Mouse (Mus musculus): ENCODE results near the gene Fndc7. TPM values are rescaled to one million over a fixed set of nuclear protein-coding genes. Genes with fewer than 3 reads are reported as not detected.
A peak's percentile ranks its signal among the peaks of the same experiment; 100 is the strongest.

The Fndc7 gene
- polyA plus RNA-seq, 1 experiment from 2014 or later: 0.07 TPM

DNA sequence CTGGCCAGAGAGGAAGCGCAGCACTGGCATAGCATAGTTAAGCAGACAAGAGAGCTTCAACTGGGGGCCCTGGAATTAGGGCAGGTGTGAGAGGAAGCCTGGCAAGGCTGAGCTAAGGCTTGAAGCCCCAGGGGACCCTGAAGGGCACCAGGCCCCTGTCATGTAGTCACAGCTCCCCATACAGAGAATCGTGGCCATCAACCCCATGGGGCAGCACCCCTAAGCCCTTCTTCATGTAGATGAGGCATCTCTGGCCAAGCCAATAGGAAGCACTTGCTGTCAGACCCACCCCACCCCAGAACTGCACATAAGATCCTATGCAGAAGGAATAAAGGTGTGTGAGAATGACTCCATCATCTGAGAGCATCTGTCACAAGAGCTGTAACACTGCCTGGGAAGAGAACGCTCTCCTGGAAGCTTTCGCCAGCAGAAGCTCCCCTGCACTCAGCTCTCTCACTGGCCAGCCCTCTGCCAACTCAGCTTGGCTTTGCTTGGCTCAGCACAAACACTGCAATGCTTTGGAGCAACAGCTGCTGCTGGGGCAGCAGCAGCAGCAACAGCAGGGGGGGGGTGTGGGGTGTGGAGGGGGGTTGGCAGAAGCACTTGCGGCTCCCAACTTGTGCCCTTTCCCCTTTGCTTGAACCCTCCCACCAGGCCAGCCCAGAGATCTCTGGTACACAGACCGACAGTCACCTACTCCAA is 37.7 kb downstream of the Fndc7 start:
- Histone ChIP-seq H3K9me3 (ENCODE audit: control insufficient read depth, low read length) (no peaks in the 10 kb centered on the region), H3K27ac (ENCODE audit: low read depth, low read length) (no peak overlapping the region), H3K27me3 (ENCODE audit: control insufficient read depth, insufficient read depth, low read length) (no peaks in the 10 kb centered on the region), H3K4me1 (ENCODE audit: control insufficient read depth, insufficient read depth, low read length) (no peaks in the 10 kb centered on the region), H3K9ac (replicated peaks; ENCODE audit: low read depth, low read length) (no peak overlapping the region), H3K36me3 (ENCODE audit: control insufficient read depth, insufficient read depth, low read length) (no peaks in the 10 kb centered on the region), H3K4me2 (ENCODE audit: low read depth, low read length) (no peak overlapping the region), H3K4me3 (ENCODE audit: low read depth, low read length) (no peak overlapping the region)
- no peak for ATAC-seq (ENCODE audit: low read depth)
- WGBS: 64% methylated on average over 6 of the region's 6 CpGs

GRCm38 (mm10) chr3:108851554-108851953 is 38.3 kb downstream of the Fndc7 start:
- WGBS: 80% methylated on average over 3 of the region's 3 CpGs
- Histone ChIP-seq H3K4me3 (ENCODE audit: low read depth, low read length) (no peak overlapping the region), H3K4me2 (ENCODE audit: low read depth, low read length) (no peak overlapping the region), H3K36me3 (ENCODE audit: control insufficient read depth, insufficient read depth, low read length) (no peaks in the 10 kb centered on the region), H3K9me3 (ENCODE audit: control insufficient read depth, low read length) (no peaks in the 10 kb centered on the region), H3K27me3 (ENCODE audit: control insufficient read depth, insufficient read depth, low read length) (no peaks in the 10 kb centered on the region), H3K4me1 (ENCODE audit: control insufficient read depth, insufficient read depth, low read length) (no peaks in the 10 kb centered on the region), H3K9ac (replicated peaks; ENCODE audit: low read depth, low read length) (no peak overlapping the region), H3K27ac (ENCODE audit: low read depth, low read length) (no peak overlapping the region)
- no peak for ATAC-seq (ENCODE audit: low read depth)

- Histone ChIP-seq H3K4me2 (ENCODE audit: low read depth, low read length) (no peak overlapping the region), H3K9ac (replicated peaks; ENCODE audit: low read depth, low read length) (no peak overlapping the region), H3K27ac (ENCODE audit: low read depth, low read length) (no peak overlapping the region), H3K9me3 (ENCODE audit: control insufficient read depth, low read length) (no peaks in the 10 kb centered on the region), H3K4me3 (ENCODE audit: low read depth, low read length) (no peak overlapping the region), H3K36me3 (ENCODE audit: control insufficient read depth, insufficient read depth, low read length) (no peaks in the 10 kb centered on the region), H3K27me3 (ENCODE audit: control insufficient read depth, insufficient read depth, low read length) (no peaks in the 10 kb centered on the region), H3K4me1 (ENCODE audit: control insufficient read depth, insufficient read depth, low read length) (no peaks in the 10 kb centered on the region)
- whole genome bisulfite sequencing: 96% methylated on average over 2 of the region's 2 CpGs
- no peak for ATAC-seq (ENCODE audit: low read depth)
Observed at GRCm38 (mm10) chr3:108851075-108851474, 38.7 kb downstream of the Fndc7 start.

DNA sequence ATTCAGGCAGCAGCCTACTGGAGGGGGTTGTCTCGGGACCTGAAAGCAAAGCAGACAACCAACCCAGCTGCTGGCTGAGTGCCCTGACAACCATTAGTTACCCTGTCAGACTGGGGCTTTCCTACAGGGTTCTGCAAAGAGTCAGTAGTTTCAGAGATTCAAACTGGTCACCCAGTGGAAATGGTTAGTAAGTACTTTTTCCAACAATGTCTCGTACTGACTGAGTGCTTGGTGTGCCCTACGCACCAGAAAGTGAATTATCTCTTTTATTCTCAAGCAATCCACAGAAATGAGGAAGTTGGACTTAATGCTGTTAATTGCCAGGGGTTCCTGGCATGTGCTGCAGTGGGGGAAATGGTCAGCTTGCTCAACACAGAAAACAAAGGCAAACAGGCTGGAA is 39.3 kb downstream of the Fndc7 start:
- ATAC-seq (ENCODE audit: low read depth): peak; percentile 50; the same call in 1 of the 2 replicates
- H3K4me3 ChIP-seq (ENCODE audit: low read depth, low read length): no peak overlapping the region
- WGBS: 36% methylated on average over 3 of the region's 3 CpGs
- no peaks in the 10 kb centered on the region for H3K27me3 ChIP-seq (ENCODE audit: control insufficient read depth, insufficient read depth, low read length)
- H3K9me3 ChIP-seq (ENCODE audit: control insufficient read depth, low read length): no peaks in the 10 kb centered on the region
- H3K4me2 ChIP-seq (ENCODE audit: low read depth, low read length): no peak overlapping the region
- no peaks in the 10 kb centered on the region for H3K4me1 ChIP-seq (ENCODE audit: control insufficient read depth, insufficient read depth, low read length)
- H3K27ac ChIP-seq (ENCODE audit: low read depth, low read length): no peak overlapping the region
- no peaks in the 10 kb centered on the region for H3K36me3 ChIP-seq (ENCODE audit: control insufficient read depth, insufficient read depth, low read length)
- no peak overlapping the region for H3K9ac ChIP-seq (replicated peaks; ENCODE audit: low read depth, low read length)

DNA sequence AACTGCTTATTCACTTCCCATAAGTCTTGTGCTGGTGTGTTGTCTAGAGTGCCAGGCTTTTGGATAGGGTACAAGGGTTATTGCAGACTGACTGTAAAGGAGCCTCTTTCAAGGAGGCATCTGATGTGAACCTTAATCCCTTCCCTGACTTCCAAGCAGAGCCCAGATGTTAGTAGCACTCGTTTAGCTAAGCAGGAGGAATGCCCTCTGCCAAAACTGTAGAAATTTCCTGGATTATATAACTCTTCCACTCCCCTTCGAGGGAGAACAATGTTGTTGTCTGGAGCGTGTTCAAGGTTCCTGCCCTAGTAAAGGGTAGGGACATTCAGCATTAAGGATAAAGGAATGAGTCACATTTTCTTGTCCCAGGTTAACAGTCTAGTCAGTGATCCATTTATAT is 43.2 kb downstream of the Fndc7 start:
- Histone ChIP-seq H3K4me1 (ENCODE audit: control insufficient read depth, insufficient read depth, low read length) (no peaks in the 10 kb centered on the region), H3K27ac (ENCODE audit: low read depth, low read length) (no peak overlapping the region), H3K27me3 (ENCODE audit: control insufficient read depth, insufficient read depth, low read length) (no peaks in the 10 kb centered on the region), H3K4me2 (ENCODE audit: low read depth, low read length) (no peak overlapping the region), H3K4me3 (ENCODE audit: low read depth, low read length) (no peak overlapping the region), H3K9ac (replicated peaks; ENCODE audit: low read depth, low read length) (no peak overlapping the region), H3K9me3 (ENCODE audit: control insufficient read depth, low read length) (0 out of 2 replicates have a peak, but pooled peaks cover 2% of the 10 kb centered on the region), H3K36me3 (ENCODE audit: control insufficient read depth, insufficient read depth, low read length) (no peaks in the 10 kb centered on the region)
- ATAC-seq (ENCODE audit: low read depth): no peak
- WGBS: 85% methylated on average over 3 of the region's 3 CpGs

DNA sequence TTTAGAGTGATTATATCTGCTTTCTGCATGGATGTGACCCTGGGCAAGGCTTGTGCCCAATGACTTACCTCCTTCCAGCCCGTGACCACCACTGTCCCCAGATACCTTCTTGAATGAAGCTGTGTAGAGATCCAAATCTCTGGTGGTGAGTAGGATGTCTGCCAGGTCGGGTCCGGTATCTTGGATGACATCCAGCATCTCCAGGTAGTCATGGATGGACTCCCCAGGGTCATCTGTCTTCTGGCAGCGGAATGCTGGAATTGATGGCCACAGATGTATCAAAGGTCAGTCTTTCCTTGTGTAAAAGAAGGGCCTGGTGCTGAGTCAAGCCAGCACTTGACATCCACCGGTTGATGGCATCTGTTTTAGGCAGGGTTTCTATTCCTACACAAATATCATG is 45.3 kb downstream of the Fndc7 start:
- Histone ChIP-seq H3K9ac (replicated peaks; ENCODE audit: low read depth, low read length) (no peak overlapping the region), H3K9me3 (ENCODE audit: control insufficient read depth, low read length) (0 out of 2 replicates have a peak, but pooled peaks cover 2% of the 10 kb centered on the region), H3K4me2 (ENCODE audit: low read depth, low read length) (no peak overlapping the region), H3K4me1 (ENCODE audit: control insufficient read depth, insufficient read depth, low read length) (no peaks in the 10 kb centered on the region), H3K4me3 (ENCODE audit: low read depth, low read length) (no peak overlapping the region), H3K27ac (ENCODE audit: low read depth, low read length) (no peak overlapping the region), H3K27me3 (ENCODE audit: control insufficient read depth, insufficient read depth, low read length) (no peaks in the 10 kb centered on the region), H3K36me3 (ENCODE audit: control insufficient read depth, insufficient read depth, low read length) (no peaks in the 10 kb centered on the region)
- no peak for ATAC-seq (ENCODE audit: low read depth)
- WGBS: 85% methylated on average over 5 of the region's 5 CpGs

DNA sequence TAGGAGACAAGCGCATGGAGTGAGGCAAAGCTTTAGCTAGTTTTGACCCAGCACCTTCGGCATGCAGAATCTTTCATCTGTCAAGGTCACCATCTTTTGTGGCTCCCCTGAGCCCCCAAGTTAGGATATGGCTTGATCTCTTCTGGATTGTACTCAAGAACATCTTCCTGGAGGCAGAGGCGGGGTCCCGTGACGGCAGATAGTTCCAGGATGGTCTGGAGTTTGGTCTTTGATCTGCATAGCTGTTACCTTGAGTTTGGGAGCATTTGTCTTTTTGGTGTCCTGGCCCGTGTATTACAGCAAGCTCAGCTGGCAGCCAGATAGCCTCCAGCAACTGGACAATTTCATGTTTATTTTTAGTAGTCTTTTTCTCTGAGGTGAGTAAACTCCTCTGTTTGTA is 45.8 kb downstream of the Fndc7 start:
- H3K27me3 ChIP-seq (ENCODE audit: control insufficient read depth, insufficient read depth, low read length): no peaks in the 10 kb centered on the region
- 0 out of 2 replicates have a peak, but pooled peaks cover 2% of the 10 kb centered on the region for H3K9me3 ChIP-seq (ENCODE audit: control insufficient read depth, low read length)
- WGBS: 92% methylated on average over 6 of the region's 6 CpGs
- H3K36me3 ChIP-seq (ENCODE audit: control insufficient read depth, insufficient read depth, low read length): no peaks in the 10 kb centered on the region
- no peaks in the 10 kb centered on the region for H3K4me1 ChIP-seq (ENCODE audit: control insufficient read depth, insufficient read depth, low read length)
- H3K4me3 ChIP-seq (ENCODE audit: low read depth, low read length): no peak overlapping the region
- no peak for ATAC-seq (ENCODE audit: low read depth)
- H3K9ac ChIP-seq (replicated peaks; ENCODE audit: low read depth, low read length): no peak overlapping the region
- H3K27ac ChIP-seq (ENCODE audit: low read depth, low read length): no peak overlapping the region
- no peak overlapping the region for H3K4me2 ChIP-seq (ENCODE audit: low read depth, low read length)

DNA sequence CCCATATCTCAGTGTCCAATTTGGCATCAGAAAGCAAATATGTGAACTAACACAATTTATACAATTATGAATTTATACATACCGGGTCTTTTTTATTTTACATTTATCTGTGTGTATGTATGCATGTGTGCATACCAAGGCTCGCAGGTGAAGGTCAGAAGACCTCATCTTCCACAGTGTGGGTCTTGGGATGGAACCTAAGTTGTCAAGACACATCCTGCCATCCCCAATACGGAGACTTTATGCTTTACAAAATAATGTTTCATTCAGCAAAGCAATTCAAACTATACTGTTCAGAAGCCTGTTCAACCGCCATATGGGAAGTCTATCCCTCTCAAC is 49.1 kb downstream of the Fndc7 start:
- ATAC-seq (ENCODE audit: low read depth): peak; percentile 70
- peak overlapping the region; percentile 72 for H3K4me2 ChIP-seq (ENCODE audit: low read depth, low read length)
- H3K4me1 ChIP-seq (ENCODE audit: control insufficient read depth, insufficient read depth, low read length): no peaks in the 10 kb centered on the region
- peak overlapping the region; percentile 68 for H3K4me3 ChIP-seq (ENCODE audit: low read depth, low read length)
- no peaks in the 10 kb centered on the region for H3K36me3 ChIP-seq (ENCODE audit: control insufficient read depth, insufficient read depth, low read length)
- H3K27ac ChIP-seq (ENCODE audit: low read depth, low read length): no peak overlapping the region
- 0 out of 2 replicates have a peak, but pooled peaks cover 2% of the 10 kb centered on the region for H3K9me3 ChIP-seq (ENCODE audit: control insufficient read depth, low read length)
- no peak overlapping the region for H3K9ac ChIP-seq (replicated peaks; ENCODE audit: low read depth, low read length)
- no peaks in the 10 kb centered on the region for H3K27me3 ChIP-seq (ENCODE audit: control insufficient read depth, insufficient read depth, low read length)
- WGBS: 59% methylated on average over 4 of the region's 4 CpGs

DNA sequence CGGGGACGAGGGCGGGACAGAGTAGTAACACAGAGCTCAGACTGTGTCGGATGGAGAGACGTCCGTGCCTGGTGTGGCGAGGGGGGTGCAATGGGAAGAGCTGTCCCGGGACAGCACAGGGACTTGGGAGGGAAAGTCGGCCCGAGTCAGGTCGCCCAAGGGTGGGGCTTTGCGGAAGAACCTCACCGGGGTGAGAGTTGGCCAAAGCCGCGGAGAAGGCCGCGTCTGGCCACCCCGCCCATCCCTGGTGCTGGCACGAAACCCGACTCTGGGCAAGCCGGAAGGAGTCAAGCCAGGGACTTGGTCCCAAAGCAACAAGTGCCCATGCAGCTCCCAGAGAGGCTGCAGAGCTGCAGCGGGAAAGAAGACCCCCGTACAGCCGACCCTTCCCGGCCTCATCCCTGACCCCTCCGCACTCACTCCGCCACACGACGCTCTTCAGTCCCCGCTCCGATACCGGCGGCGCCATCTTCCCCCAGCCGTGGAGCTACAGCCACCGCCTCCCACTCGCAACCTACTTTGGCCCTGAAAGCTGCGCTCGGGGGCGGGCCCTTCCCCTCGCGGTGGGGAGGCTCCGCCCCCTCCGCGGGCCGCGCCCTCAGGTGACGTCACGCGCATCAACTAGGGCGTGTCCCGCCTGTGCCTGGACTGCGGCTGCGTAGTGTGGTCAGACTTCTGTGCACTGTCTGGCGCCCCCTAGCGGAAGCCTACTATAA is 49.6 kb downstream of the Fndc7 start, which contains the start of gene Stxbp3:
Gene Stxbp3 (minus strand): TSS at position 527 of the 716 bp plus-strand sequence.
- Histone ChIP-seq H3K4me3 (ENCODE audit: low read depth, low read length) (peak within 1 kb of the TSS; percentile 68), H3K4me1 (ENCODE audit: control insufficient read depth, insufficient read depth, low read length) (no peaks in the 10 kb centered on the region), H3K9me3 (ENCODE audit: control insufficient read depth, low read length) (0 out of 2 replicates have a peak, but pooled peaks cover 2% of the 10 kb centered on the region), H3K27ac (ENCODE audit: low read depth, low read length) (peak within 1 kb of the TSS; percentile 66), H3K9ac (replicated peaks; ENCODE audit: low read depth, low read length) (peak within 1 kb of the TSS; percentile 55), H3K36me3 (ENCODE audit: control insufficient read depth, insufficient read depth, low read length) (no peaks in the 10 kb centered on the region), H3K27me3 (ENCODE audit: control insufficient read depth, insufficient read depth, low read length) (no peaks in the 10 kb centered on the region), H3K4me2 (ENCODE audit: low read depth, low read length) (peak within 1 kb of the TSS; percentile 72)
- ATAC-seq (ENCODE audit: low read depth): peak; percentile 96
- WGBS: 1% methylated on average over 52 of the region's 56 CpGs

All from neural tube, embryonic 14.5 days (tissue).